Mouse (Mus musculus): ENCODE data around the gene Prkca.

DNA sequence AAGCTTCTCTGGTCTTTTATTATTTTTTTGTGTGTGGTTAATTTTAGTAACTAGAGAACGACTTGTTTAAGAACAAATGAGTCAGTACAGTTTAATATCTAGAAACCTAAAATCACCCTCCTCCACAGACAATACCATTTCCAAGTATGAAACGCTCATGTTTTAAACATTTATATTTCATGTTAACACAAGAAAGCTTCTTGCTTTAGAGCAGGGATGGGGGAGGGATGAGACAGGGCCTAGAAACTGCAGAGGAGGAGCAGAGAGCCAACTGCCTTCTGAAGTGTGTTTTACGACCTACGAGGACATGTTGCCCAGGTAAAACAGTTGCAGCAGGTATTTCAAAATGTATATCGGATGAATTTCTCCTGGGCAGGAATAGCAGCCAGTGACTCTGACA, 167.0 kb downstream of the Prkca start:
- TF ChIP-seq MAFK (IDR thresholded peaks at IDR 0.05; ENCODE audit: insufficient read depth, low read depth, low read length) = no peak
- TF ChIP-seq HCFC1 (IDR thresholded peaks at IDR 0.05; ENCODE audit: borderline replicate concordance, insufficient read depth, low read length) = no peak
- no peak for TF ChIP-seq ZNF384 (IDR thresholded peaks at IDR 0.05; ENCODE audit: low read depth, low read length)
- TF ChIP-seq ZC3H11A (IDR thresholded peaks at IDR 0.05; ENCODE audit: borderline replicate concordance, low read depth, low read length) = no peak
- TF ChIP-seq CHD2 (IDR thresholded peaks at IDR 0.05; ENCODE audit: low read depth, low read length) = no peak
